Mouse (Mus musculus) heart, postnatal 0 days (tissue): ENCODE data around the gene Tulp1. TPM values are rescaled to one million over a fixed set of nuclear protein-coding genes. Genes with fewer than 3 reads are reported as not detected.

Source experiments
- ATAC-seq: fragments of 200-750 bp; cut with Nextera tagmentation; 2 replicates; pipeline ENCODE4 v1.8.0; 2017; ENCODE audit warnings: low read depth, moderate number of reproducible peaks, moderate library complexity; ENCODE audit not compliant: insufficient read depth
- DNase-seq: peaks from one replicate; pipeline ENCODE4 v3.0.0-alpha.2; 2016; ENCODE audit warnings: low spot score
- H3K27ac ChIP-seq: fragments of 300-500 bp; sonication (generic); 2 replicates; pipeline ENCODE4 v1.5.1; 2014; ENCODE audit warnings: low read depth, mild to moderate bottlenecking
- H3K27me3 ChIP-seq: fragments of 300-500 bp; sonication (generic); 2 replicates; pipeline ENCODE4 v1.6.1; 2014; ENCODE audit warnings: low read length, mixed read lengths; ENCODE audit not compliant: control insufficient read depth, insufficient read depth
- H3K36me3 ChIP-seq: fragments of 300-500 bp; sonication (generic); replicated peaks from 2 replicates; pipeline ENCODE4 v1.6.1; 2014; ENCODE audit warnings: low read length, mixed read lengths; ENCODE audit not compliant: control insufficient read depth, insufficient read depth
- H3K4me1 ChIP-seq: fragments of 300-500 bp; sonication (generic); 2 replicates; pipeline ENCODE4 v1.6.1; 2014; ENCODE audit warnings: antibody characterized with exemption; ENCODE audit not compliant: control insufficient read depth, insufficient read depth
- H3K4me2 ChIP-seq: fragments of 300-500 bp; sonication (generic); 2 replicates; pipeline ENCODE4 v1.6.1; 2014; ENCODE audit warnings: low read depth, mild to moderate bottlenecking, low read length, moderate library complexity
- H3K4me3 ChIP-seq: fragments of 300-500 bp; sonication (generic); 2 replicates; pipeline ENCODE4 v1.5.1; 2014; ENCODE audit warnings: low read depth, low read length
- H3K9ac ChIP-seq: fragments of 300-500 bp; sonication (generic); replicated peaks from 2 replicates; pipeline ENCODE4 v1.6.1; 2014; ENCODE audit warnings: low read depth, low read length, mixed read lengths
- H3K9me3 ChIP-seq: fragments of 300-500 bp; sonication (generic); replicated peaks from 2 replicates; pipeline ENCODE4 v1.6.1; 2016; ENCODE audit warnings: low read length; ENCODE audit not compliant: control insufficient read depth
- CTCF ChIP-seq: IDR thresholded peaks from 2 replicates; pipeline ENCODE4 v1.5.1; 2016; ENCODE audit warnings: antibody characterized with exemption, control low read depth, low read depth
- EP300 ChIP-seq: IDR thresholded peaks from 2 replicates; pipeline ENCODE4 v1.6.1; 2016; ENCODE audit warnings: antibody characterized with exemption, low read depth
- WGBS: fragments of 180-500 bp; shearing (Covaris S2); extraction: QIAGEN DNeasy Blood & Tissue Kit; methylation state at CpG from one replicate; pipeline ENCODE4 v1.1.7; 2014; 5-methylcytosine and 5-hydroxymethylcytosine counted together
- polyA plus RNA-seq: library from polyadenylated mRNA; unstranded; fragments of >200 nt; fragmentation: Nextera tagmentation; extraction: Ambion mirVana; gene quantifications from 2 replicates; pipeline ENCODE4 v1.2.1, GENCODE M21; 2015
- total RNA-seq: library from RNA; depleted of rRNA; stranded (reverse); fragments of >200 nt; gene quantifications from 2 replicates; pipeline ENCODE4 v1.2.3, GENCODE M21; 2014; ENCODE audit warnings: low replicate concordance

The Tulp1 gene
- total and polyA plus RNA-seq, 2 experiments from 2014 or later: 0.61 to 1.3 TPM

- H3K4me1 ChIP-seq: peaks cover 57% of the 10 kb centered on the region
- H3K36me3 ChIP-seq: no peaks in the 10 kb centered on the region
- TF ChIP-seq CTCF: no peak
- TF ChIP-seq EP300: no peak
- WGBS: 53% methylated on average over 3 of the region's 3 CpGs
- H3K9me3 ChIP-seq: no peaks in the 10 kb centered on the region
- peak overlapping the region; percentile 60 for H3K27ac ChIP-seq
- no peak overlapping the region for H3K4me2 ChIP-seq
- peak overlapping the region; percentile 16; the same call in 1 of the 2 replicates for H3K9ac ChIP-seq
- H3K27me3 ChIP-seq: no peaks in the 10 kb centered on the region
- H3K4me3 ChIP-seq: no peak overlapping the region
- no peak for ATAC-seq
- DNase-seq: no peak
Measured at GRCm38 (mm10) chr17:28344670-28345069, 20.4 kb downstream of the Tulp1 start.

DNA sequence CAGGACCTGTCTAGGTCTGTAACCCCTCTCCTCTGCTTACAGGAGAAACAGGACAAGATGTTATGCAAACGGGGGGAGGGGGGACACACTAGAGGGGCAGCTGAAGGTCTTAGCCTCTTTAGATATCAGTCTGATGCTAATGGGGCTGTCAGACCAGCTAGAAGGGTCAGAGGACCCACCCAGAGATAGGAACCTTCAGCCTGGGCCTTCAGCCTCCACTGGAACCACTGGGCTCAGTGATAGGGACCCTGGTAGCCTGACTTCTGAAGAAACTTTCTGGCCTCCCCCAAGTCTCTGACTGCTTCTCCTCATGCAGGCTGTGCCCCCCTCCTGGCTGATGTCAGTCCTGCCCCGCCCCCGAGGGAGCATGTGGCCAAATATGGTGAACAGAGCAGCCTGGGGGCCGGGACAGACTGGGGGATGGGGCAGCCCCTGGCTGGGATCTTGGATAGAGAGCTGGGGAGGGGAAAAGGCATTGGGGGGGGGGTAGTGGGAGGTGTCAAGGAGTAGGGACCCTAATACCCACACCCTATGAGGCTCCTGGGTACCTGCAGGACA, 20.9 kb downstream of the Tulp1 start:
- Histone ChIP-seq H3K27me3 (no peaks in the 10 kb centered on the region), H3K9ac (peak overlapping the region; percentile 35; the same call in 1 of the 2 replicates), H3K27ac (peak overlapping the region; percentile 60), H3K4me1 (peaks cover 53% of the 10 kb centered on the region), H3K4me2 (no peak overlapping the region), H3K4me3 (no peak overlapping the region), H3K36me3 (no peaks in the 10 kb centered on the region), H3K9me3 (no peaks in the 10 kb centered on the region)
- WGBS: 16% methylated on average over 4 of the region's 4 CpGs
- TF ChIP-seq CTCF (no peak), EP300 (no peak)
- ATAC-seq (no peak), DNase-seq (no peak)

DNA sequence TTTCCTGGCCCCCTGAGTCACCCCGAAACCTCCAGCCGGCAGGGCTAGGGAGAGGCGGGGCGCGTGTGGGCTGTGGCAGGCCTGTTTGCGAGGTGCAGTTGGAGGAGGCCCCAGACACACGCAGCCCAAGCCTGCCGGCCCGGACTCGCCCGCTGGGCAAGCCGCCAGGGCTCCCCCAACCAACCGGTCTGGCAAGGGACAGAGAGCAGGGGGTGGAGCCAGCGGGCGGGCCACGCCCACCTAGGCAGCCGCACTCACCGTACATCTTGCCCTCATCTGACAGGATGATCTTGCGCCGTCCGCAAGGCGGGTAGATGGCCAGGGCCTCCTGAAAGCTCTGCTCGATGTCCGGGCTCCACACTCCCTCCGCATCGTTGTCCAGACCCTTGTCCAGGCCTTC, 23.9 kb downstream of the Tulp1 start:
- peak overlapping the region; percentile 61 for H3K9ac ChIP-seq
- peak overlapping the region; percentile 19 for H3K4me3 ChIP-seq
- DNase-seq (peak; percentile 83), ATAC-seq (peak; percentile 87)
- peak overlapping the region; percentile 57 for H3K4me2 ChIP-seq
- no peaks in the 10 kb centered on the region for H3K9me3 ChIP-seq
- peaks cover 38% of the 10 kb centered on the region for H3K4me1 ChIP-seq
- TF ChIP-seq EP300: no peak
- TF ChIP-seq CTCF: no peak
- WGBS: 3% methylated on average over 26 of the region's 26 CpGs
- H3K36me3 ChIP-seq: peaks cover 6% of the 10 kb centered on the region; the same call in 1 of the 2 replicates
- no peaks in the 10 kb centered on the region for H3K27me3 ChIP-seq
- H3K27ac ChIP-seq: peak overlapping the region; percentile 88

- H3K9me3 ChIP-seq: no peaks in the 10 kb centered on the region
- peaks cover 33% of the 10 kb centered on the region for H3K4me1 ChIP-seq
- no peaks in the 10 kb centered on the region for H3K27me3 ChIP-seq
- DNase-seq (no peak), ATAC-seq (peak; percentile 59)
- peak overlapping the region; percentile 61 for H3K9ac ChIP-seq
- H3K27ac ChIP-seq: peak overlapping the region; percentile 88
- H3K4me3 ChIP-seq: peak overlapping the region; percentile 19
- peaks cover 6% of the 10 kb centered on the region; the same call in 1 of the 2 replicates for H3K36me3 ChIP-seq
- peak overlapping the region; percentile 57 for H3K4me2 ChIP-seq
- WGBS: 42% methylated on average over 7 of the region's 7 CpGs
- TF ChIP-seq EP300 (no peak), CTCF (no peak)
Measured at GRCm38 (mm10) chr17:28340578-28340977, 24.4 kb downstream of the Tulp1 start.

- Histone ChIP-seq H3K9me3 (no peaks in the 10 kb centered on the region), H3K27ac (no peak overlapping the region), H3K9ac (no peak overlapping the region), H3K4me2 (no peak overlapping the region), H3K4me1 (peaks cover 14% of the 10 kb centered on the region), H3K4me3 (no peak overlapping the region), H3K36me3 (peaks cover 13% of the 10 kb centered on the region; the same call in 1 of the 2 replicates), H3K27me3 (no peaks in the 10 kb centered on the region)
- ATAC-seq: no peak
- 91% methylated on average over 7 of the region's 7 CpGs for WGBS
- no peak for TF ChIP-seq EP300
- no peak for DNase-seq
Measured at GRCm38 (mm10) chr17:28337547-28337946, 27.5 kb downstream of the Tulp1 start.

DNA sequence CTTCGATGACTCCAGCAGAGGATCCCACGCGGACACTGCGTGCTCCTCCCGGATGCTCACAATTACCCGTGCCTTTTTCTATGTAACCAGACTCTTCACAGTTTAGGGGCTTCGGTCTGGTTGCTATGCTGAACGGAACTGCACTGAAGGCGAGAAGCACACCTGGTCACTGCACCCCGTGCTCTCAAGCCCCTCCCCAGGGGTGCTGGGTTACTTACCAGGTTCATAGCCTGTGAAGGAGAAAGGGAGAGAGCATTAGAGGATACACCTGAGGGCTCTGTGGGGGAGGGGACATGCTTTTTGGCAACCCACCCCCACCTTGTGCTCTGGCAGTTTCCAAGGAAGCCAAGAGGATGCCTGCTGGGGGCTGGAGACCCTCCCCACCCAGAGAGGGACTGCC, 29.8 kb downstream of the Tulp1 start:
- Histone ChIP-seq H3K27me3 (no peaks in the 10 kb centered on the region), H3K4me1 (peaks cover 2% of the 10 kb centered on the region), H3K9me3 (no peaks in the 10 kb centered on the region), H3K9ac (no peak overlapping the region), H3K27ac (no peak overlapping the region), H3K4me2 (no peak overlapping the region), H3K4me3 (no peak overlapping the region), H3K36me3 (peaks cover 26% of the 10 kb centered on the region)
- TF ChIP-seq CTCF (no peak), EP300 (no peak)
- DNase-seq: no peak
- no peak for ATAC-seq
- 80% methylated on average over 10 of the region's 10 CpGs for WGBS
